Mouse (Mus musculus): ENCODE results near the gene Kera. TPM values are rescaled to one million over a fixed set of nuclear protein-coding genes. Genes with fewer than 3 reads are reported as not detected.

The Kera gene
- not detected for polyA plus RNA-seq (2014; fragmentation: Illumina TruSeq; extraction: RNeasy Lipid Tissue Mini Kit (QIAGEN cat#74804); ENCODE audit: low read depth, low replicate concordance)

DNA sequence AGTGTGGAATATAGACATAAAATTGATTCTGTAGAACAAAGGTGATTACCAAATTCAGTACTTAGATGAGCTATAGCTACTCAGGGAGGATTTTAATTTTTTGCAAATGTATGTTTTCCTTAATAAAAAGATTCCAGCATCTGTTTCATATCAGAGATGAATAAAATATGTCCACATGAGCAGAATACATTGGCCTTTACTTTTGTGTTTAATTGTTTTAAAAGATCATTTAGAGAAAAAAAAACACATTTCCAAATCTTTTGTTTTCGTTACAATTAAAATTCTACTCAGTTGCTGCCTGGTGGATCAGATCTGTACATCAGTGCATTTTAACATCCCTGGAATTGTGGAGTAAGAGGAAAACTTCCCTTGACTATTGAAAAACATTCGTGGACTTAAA, at the start of gene Kera:
Gene Kera, plus strand, starts transcription at position 301 of the 400 bp plus-strand sequence.

DNA sequence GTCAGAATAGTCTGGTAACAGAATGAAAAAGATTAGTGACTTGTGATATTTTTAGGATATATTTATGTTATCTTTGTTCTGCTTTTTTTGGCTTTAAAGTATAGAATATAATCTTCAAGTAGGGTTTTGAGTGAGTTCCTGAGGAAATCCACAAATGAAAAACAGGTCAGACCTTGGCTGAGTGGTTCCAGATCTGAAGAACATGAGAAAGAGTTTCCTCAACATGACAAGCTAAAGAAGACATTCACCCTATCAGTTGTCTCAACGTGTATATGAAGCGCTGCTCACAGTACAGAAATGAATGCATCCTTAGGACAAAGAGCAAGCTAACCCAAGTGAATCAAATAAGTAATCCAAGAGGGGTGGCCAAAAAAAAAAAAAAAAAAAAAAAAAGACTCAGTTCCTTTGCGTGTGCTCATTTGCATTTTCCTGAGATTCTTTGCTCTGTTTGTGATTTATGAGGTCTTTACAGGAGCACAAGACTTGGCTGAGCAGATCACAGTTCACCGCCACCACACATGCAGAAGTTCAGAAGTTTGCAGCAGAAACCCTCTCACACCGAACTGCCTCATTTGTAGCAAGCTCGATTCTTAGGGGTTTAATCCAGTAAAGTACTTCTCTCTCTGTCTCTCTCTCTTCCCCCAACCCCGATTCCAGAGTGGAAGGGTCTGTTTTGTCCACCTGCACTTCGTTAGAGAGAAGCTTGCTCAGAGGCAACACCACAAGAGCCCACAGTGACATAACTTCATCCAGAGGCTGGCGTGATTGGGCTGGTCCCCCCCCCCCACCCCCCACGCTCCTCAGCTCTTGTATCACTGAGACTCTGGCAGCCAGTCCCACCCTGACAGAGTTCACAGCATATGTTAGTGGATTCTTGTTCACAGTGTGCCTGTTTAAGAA, 41.5 kb upstream of the Kera start, which contains the start of gene Lum:
Gene Lum, plus strand, starts transcription at position 172 of the 900 bp plus-strand sequence.

DNA sequence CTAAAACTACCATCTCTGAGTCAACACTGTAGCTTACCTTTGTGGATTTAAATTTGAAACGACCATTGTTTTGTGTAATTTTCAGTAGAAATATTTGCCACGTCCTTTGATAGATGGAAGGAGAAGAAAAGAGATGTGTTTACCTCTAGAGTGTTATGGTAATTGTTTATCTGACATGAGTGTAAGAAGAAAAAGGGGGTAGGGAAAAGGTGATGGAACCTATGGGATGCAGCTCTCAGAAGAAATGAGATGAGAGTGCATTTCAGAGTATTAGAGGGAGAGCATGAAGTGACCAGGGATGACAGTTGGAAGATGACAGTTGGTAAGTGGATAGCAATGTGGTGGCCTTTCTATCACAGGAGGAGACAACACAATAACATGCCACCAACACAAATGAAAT, 37.1 kb downstream of the Kera start, which contains the start of gene Epyc:
Gene Epyc, plus strand, starts transcription at position 301 of the 400 bp plus-strand sequence.

Other genes starting within 250 kb of the Kera start
- gene Dcn, start 127.3 kb upstream of the Kera start, polyA plus RNA-seq (2014; fragmentation: Illumina TruSeq; extraction: RNeasy Lipid Tissue Mini Kit (QIAGEN cat#74804); ENCODE audit: low read depth, low replicate concordance), result 815 TPM
- gene Lum, start 41.8 kb upstream of the Kera start, polyA plus RNA-seq (2014; fragmentation: Illumina TruSeq; extraction: RNeasy Lipid Tissue Mini Kit (QIAGEN cat#74804); ENCODE audit: low read depth, low replicate concordance), result 97.2 TPM
- 1.9 TPM for gene Epyc, start 37.2 kb downstream of the Kera start, polyA plus RNA-seq (2014; fragmentation: Illumina TruSeq; extraction: RNeasy Lipid Tissue Mini Kit (QIAGEN cat#74804); ENCODE audit: low read depth, low replicate concordance)
- not detected for gene Ccer1, start 86.2 kb downstream of the Kera start, polyA plus RNA-seq (2014; fragmentation: Illumina TruSeq; extraction: RNeasy Lipid Tissue Mini Kit (QIAGEN cat#74804); ENCODE audit: low read depth, low replicate concordance)
- gene C030005K15Rik, start 119.9 kb downstream of the Kera start, polyA plus RNA-seq (2014; fragmentation: Illumina TruSeq; extraction: RNeasy Lipid Tissue Mini Kit (QIAGEN cat#74804); ENCODE audit: low read depth, low replicate concordance), result not detected